Mouse (Mus musculus) stomach, embryonic 16.5 days (tissue): ENCODE data around the gene Tkt. TPM values are rescaled to one million over a fixed set of nuclear protein-coding genes. Genes with fewer than 3 reads are reported as not detected.

Source experiments
- ATAC-seq: fragments of 200-750 bp; cut with Nextera tagmentation; 2 replicates; pipeline ENCODE4 v1.8.0; 2017; ENCODE audit warnings: moderate number of reproducible peaks, moderate TSS enrichment; ENCODE audit not compliant: insufficient read depth, low FRiP score
- H3K27ac ChIP-seq: fragments of 300-500 bp; sonication (generic); 2 replicates; pipeline ENCODE4 v1.5.1; 2014; ENCODE audit warnings: low read length
- H3K27me3 ChIP-seq: fragments of 300-500 bp; sonication (generic); 2 replicates; pipeline ENCODE4 v1.6.1; 2014; ENCODE audit warnings: low read length, control low read depth, mixed read lengths; ENCODE audit not compliant: control insufficient read depth, insufficient read depth
- H3K36me3 ChIP-seq: fragments of 300-500 bp; sonication (generic); 2 replicates; pipeline ENCODE4 v1.6.1; 2014; ENCODE audit warnings: low read length; ENCODE audit not compliant: control insufficient read depth, insufficient read depth
- H3K4me1 ChIP-seq: fragments of 300-500 bp; sonication (generic); 2 replicates; pipeline ENCODE4 v1.6.1; 2014; ENCODE audit warnings: low read length, control low read depth, mixed read lengths; ENCODE audit not compliant: control insufficient read depth, insufficient read depth
- H3K4me2 ChIP-seq: fragments of 300-500 bp; sonication (generic); 2 replicates; pipeline ENCODE4 v1.6.1; 2014; ENCODE audit warnings: low read depth, low read length, mixed read lengths
- H3K4me3 ChIP-seq: fragments of 300-500 bp; sonication (generic); replicated peaks from 2 replicates; pipeline ENCODE4 v1.5.1; 2014; ENCODE audit warnings: mild to moderate bottlenecking, low read length
- H3K9ac ChIP-seq: fragments of 300-500 bp; sonication (generic); 2 replicates; pipeline ENCODE4 v1.6.1; 2014; ENCODE audit warnings: low read length
- H3K9me3 ChIP-seq: fragments of 300-500 bp; sonication (generic); replicated peaks from 2 replicates; pipeline ENCODE4 v1.6.1; 2016; ENCODE audit warnings: low read length, control low read depth; ENCODE audit not compliant: control insufficient read depth
- WGBS: fragments of 180-500 bp; shearing (Covaris S2); extraction: QIAGEN DNeasy Blood & Tissue Kit; methylation state at CpG from one replicate; pipeline ENCODE4 v1.1.7; 2014; 5-methylcytosine and 5-hydroxymethylcytosine counted together
- polyA plus RNA-seq: library from polyadenylated mRNA; unstranded; fragments of >200 nt; fragmentation: Nextera tagmentation; extraction: Ambion mirVana; gene quantifications from 2 replicates; pipeline ENCODE4 v1.2.1, GENCODE M21; 2015

Tkt gene
- polyA plus RNA-seq, 1 experiment from 2014 or later, result 292 TPM

DNA sequence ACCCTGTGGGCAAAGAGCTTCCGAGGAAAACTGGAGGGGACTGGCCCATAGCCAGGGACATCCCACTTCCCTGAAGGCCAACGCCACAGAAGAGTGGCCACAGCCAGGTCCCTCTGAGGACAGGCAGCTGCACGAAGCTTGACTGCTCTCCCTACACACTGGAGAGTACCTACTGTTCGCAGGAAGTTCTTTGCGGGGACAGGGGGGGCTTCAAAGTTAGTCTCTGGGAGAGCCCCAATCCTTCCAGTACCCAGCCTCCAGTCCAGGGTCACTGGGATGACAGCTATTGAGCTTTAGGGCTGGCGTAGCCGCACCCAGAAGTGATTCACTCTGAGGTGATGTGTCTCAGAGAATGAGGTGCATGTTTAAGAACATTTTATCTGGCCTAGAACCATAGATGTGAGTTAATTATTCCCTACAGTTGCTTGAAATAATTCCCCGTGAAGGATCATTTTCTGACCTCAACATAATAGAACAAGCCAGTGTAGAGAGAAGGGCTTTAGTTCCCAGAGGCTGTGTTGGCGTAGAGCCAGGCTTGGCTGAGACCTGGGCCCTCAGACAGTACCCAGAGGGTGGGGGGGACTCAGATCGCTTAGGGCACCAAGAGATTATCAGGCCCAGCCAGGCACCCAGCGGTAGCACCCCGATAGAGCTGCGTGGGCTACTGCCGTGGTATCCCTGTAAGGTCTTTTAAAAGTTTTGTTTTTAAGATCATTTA lies 13.5 kb downstream of the Tkt start:
- 66% methylated on average over 14 of the region's 14 CpGs for WGBS
- Histone ChIP-seq H3K9ac (peak overlapping the region; percentile 7), H3K4me3 (no peak overlapping the region), H3K4me1 (peaks cover 14% of the 10 kb centered on the region), H3K36me3 (peaks cover 41% of the 10 kb centered on the region; the same call in 1 of the 2 replicates), H3K27me3 (no peaks in the 10 kb centered on the region), H3K27ac (peak overlapping the region; percentile 81), H3K4me2 (no peak overlapping the region), H3K9me3 (no peaks in the 10 kb centered on the region)
- ATAC-seq, result peak; percentile 63

DNA sequence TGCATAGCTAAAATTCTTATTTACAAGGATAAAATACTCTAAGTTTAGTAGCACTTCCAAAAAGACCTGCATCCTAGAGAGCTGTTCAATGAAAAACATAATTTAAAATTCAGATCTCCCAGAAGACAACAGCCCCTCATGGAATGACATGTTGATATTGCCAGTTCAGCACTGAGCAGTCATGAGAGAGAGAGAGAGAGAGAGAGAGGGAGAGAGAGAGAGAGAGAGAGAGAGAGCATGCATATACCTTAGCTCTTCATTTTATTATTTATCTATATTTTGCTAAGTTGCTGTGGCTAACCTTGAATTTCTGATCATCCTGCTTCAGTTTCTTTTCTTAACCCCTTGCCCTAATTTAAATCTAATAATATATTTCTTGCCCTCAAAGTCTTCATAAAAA lies 14.2 kb downstream of the Tkt start:
- H3K27ac ChIP-seq, result no peak overlapping the region
- H3K9ac ChIP-seq, result no peak overlapping the region
- peaks cover 43% of the 10 kb centered on the region; the same call in 1 of the 2 replicates for H3K36me3 ChIP-seq
- H3K4me1 ChIP-seq, result peaks cover 14% of the 10 kb centered on the region
- no peak overlapping the region for H3K4me3 ChIP-seq
- no peaks in the 10 kb centered on the region for H3K9me3 ChIP-seq
- ATAC-seq, result no peak
- H3K27me3 ChIP-seq, result no peaks in the 10 kb centered on the region
- no peak overlapping the region for H3K4me2 ChIP-seq

DNA sequence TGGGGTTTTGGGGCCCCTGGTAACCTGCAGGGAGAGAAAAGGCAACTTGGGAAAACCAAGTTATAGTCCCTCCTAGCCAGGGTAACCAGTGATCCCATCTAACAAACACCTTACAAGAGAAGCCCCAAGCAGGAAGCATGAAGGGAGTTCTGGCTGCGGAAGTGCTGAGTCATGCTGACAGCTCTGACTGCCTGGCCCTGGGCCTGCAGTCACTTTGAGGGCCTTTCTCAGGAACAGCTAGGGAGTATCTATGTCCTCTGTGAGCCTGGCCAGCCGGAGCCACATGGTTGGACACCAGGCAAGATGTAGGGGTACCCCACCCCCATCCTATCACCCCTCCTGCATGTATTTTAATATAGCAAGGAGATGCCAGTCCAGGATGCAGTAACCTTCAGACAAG lies 16.3 kb downstream of the Tkt start:
- Histone ChIP-seq H3K9me3 (no peaks in the 10 kb centered on the region), H3K4me2 (no peak overlapping the region), H3K27me3 (no peaks in the 10 kb centered on the region), H3K4me3 (no peak overlapping the region), H3K9ac (no peak overlapping the region), H3K4me1 (peaks cover 6% of the 10 kb centered on the region), H3K36me3 (peaks cover 53% of the 10 kb centered on the region), H3K27ac (no peak overlapping the region)
- 88% methylated on average over 2 of the region's 2 CpGs for WGBS
- no peak for ATAC-seq

DNA sequence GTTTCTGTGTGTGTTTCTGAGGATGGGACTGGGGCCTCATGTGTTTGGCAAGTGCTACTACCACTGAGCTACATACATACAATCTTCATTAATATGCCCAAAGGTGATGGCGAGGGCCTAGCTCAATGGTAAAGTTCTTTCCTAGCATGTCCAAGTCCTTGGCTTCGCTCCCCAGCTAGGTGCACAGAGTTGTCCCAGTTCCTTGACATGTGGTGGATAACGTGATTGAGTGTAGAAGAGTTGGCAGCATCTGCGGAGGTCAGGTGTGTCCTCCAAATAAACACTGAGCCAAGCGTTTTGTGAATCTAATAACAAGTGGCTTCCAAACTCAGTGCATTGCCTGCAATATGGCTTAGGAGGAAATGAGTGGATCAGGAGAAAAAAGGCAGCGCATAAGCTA lies 18.2 kb downstream of the Tkt start:
- WGBS, result 83% methylated on average over 6 of the region's 6 CpGs
- H3K27me3 ChIP-seq, result no peaks in the 10 kb centered on the region
- peaks cover 3% of the 10 kb centered on the region for H3K4me1 ChIP-seq
- H3K9me3 ChIP-seq, result no peaks in the 10 kb centered on the region
- peaks cover 56% of the 10 kb centered on the region for H3K36me3 ChIP-seq
- H3K9ac ChIP-seq, result no peak overlapping the region
- no peak overlapping the region for H3K27ac ChIP-seq
- ATAC-seq, result no peak
- H3K4me2 ChIP-seq, result no peak overlapping the region
- H3K4me3 ChIP-seq, result no peak overlapping the region

DNA sequence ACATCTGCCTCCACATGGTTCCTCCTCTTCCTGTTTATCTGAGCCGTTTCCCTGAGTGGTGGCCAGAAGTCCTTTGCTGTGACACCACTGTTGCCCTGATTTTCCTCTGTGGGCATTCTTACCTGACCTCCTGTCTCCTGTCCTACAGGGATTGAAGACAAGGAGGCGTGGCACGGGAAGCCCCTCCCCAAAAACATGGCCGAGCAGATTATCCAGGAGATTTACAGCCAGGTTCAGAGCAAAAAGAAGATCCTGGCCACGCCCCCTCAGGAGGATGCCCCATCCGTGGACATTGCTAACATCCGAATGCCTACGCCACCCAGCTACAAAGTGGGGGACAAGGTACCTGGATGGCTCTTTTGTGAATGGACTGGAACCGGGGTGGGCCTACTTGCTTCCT lies 19.9 kb downstream of the Tkt start:
- H3K4me2 ChIP-seq, result no peak overlapping the region
- WGBS, result 87% methylated on average over 9 of the region's 9 CpGs

DNA sequence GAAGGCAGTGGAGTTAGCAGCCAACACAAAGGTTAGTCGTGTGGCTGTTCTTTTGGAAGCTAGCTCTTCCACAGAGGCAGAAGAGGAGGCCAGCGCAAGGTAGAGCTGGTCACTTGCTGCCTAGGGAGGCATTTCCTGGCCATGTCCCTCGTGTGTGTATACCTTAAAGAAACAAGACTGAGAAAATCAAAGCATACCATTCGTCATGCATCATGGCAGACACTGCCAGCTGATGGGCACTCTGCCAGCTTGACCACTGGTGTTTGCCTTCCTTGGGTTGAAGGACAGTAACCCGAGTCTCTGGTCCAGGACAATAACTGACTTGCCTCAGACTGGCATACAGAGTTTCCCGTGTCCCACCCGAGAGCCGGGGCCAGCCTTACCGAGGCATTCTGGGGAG lies 22.1 kb downstream of the Tkt start:
- Histone ChIP-seq H3K27ac (no peak overlapping the region), H3K27me3 (no peaks in the 10 kb centered on the region), H3K9me3 (no peaks in the 10 kb centered on the region), H3K4me3 (no peak overlapping the region), H3K36me3 (peaks cover 48% of the 10 kb centered on the region), H3K9ac (no peak overlapping the region), H3K4me2 (no peak overlapping the region), H3K4me1 (no peaks in the 10 kb centered on the region)
- no peak for ATAC-seq
- 77% methylated on average over 9 of the region's 9 CpGs for WGBS

More for the DNA sequence above, 19.9 kb downstream of the Tkt start:
- no peak overlapping the region for H3K27ac ChIP-seq
- peaks cover 60% of the 10 kb centered on the region for H3K36me3 ChIP-seq
- H3K4me3 ChIP-seq, result no peak overlapping the region
- no peaks in the 10 kb centered on the region for H3K4me1 ChIP-seq
- ATAC-seq, result no peak
- H3K9ac ChIP-seq, result no peak overlapping the region
- no peaks in the 10 kb centered on the region for H3K9me3 ChIP-seq
- no peaks in the 10 kb centered on the region for H3K27me3 ChIP-seq

DNA sequence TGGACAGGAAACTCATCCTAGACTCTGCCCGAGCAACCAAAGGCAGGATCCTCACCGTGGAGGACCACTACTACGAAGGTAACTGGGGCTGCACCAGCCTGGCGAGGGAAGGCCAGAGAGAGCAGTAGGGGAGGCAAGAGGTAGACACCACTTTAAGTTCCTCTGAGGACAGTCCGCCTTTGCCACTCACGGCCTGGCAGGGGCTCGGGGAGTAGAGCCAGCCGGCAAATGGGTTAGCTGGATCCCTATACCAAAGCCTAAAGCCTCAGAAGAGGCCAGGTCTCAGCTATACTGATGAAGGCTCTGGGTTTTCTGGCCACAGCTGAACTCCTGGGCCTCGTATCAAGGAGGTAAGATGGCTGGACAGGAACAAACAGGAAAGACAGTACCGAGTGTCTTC lies 24.1 kb downstream of the Tkt start:
- WGBS, result 90% methylated on average over 10 of the region's 10 CpGs
- ATAC-seq, result no peak
- no peak overlapping the region for H3K4me3 ChIP-seq
- H3K9me3 ChIP-seq, result no peaks in the 10 kb centered on the region
- no peak overlapping the region for H3K27ac ChIP-seq
- no peak overlapping the region for H3K4me2 ChIP-seq
- H3K4me1 ChIP-seq, result peaks cover 8% of the 10 kb centered on the region
- no peaks in the 10 kb centered on the region for H3K27me3 ChIP-seq
- peaks cover 30% of the 10 kb centered on the region for H3K36me3 ChIP-seq
- H3K9ac ChIP-seq, result no peak overlapping the region

DNA sequence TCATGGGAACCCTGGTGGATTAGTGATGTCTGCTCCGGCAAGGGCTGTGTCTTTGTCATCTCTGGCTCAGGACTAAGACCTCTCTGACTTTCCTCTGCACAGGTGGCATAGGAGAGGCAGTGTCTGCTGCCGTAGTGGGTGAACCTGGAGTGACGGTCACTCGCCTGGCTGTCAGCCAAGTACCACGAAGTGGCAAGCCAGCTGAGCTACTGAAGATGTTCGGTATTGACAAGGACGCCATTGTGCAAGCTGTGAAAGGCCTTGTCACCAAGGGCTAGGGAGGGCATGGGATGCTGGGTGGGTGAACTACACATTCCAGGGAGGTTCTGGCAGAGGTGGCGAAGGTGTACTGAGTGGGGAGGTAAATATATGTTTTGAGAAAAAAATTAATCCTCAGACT lies 25.1 kb downstream of the Tkt start:
- H3K9ac ChIP-seq, result no peak overlapping the region
- H3K4me3 ChIP-seq, result no peak overlapping the region
- no peak for ATAC-seq
- H3K27ac ChIP-seq, result no peak overlapping the region
- H3K4me1 ChIP-seq, result peaks cover 12% of the 10 kb centered on the region
- H3K4me2 ChIP-seq, result no peak overlapping the region
- peaks cover 23% of the 10 kb centered on the region for H3K36me3 ChIP-seq
- 65% methylated on average over 8 of the region's 8 CpGs for WGBS
- no peaks in the 10 kb centered on the region for H3K27me3 ChIP-seq
- no peaks in the 10 kb centered on the region for H3K9me3 ChIP-seq

DNA sequence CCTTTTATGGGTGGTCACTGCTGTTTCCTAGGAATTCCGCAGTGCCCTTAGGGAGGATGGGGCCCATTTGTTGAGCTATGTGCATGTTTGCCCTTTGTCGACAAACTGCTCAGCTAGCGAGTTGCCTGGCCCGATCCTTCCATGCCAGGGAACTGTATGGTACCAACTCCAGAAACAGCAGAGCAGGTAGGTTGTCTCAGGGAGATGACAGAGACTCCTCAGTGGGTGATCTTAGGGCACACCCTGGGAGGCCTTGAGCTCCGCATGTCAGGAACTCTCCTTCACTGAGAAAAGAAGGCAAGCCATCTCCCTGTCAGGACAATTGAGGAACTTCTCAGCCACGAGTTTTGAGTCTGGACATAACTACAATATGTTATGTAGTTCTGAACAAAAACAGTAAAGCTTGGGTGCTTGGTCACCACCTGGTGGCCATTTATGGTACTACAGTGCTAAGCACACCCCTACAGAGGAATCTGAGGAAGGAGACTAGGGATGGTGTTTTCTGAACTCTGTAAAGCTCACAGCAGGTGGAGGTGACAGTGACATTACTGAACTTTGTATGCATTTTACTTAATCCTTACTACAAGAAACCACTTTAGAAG lies 25.9 kb downstream of the Tkt start:
- H3K36me3 ChIP-seq, result peaks cover 15% of the 10 kb centered on the region
- WGBS, result 55% methylated on average over 6 of the region's 6 CpGs
- no peak overlapping the region for H3K27ac ChIP-seq
- no peaks in the 10 kb centered on the region for H3K27me3 ChIP-seq
- no peak overlapping the region for H3K4me3 ChIP-seq
- H3K4me2 ChIP-seq, result no peak overlapping the region
- no peak overlapping the region for H3K9ac ChIP-seq
- peaks cover 12% of the 10 kb centered on the region for H3K4me1 ChIP-seq
- H3K9me3 ChIP-seq, result no peaks in the 10 kb centered on the region
- ATAC-seq, result peak; percentile 38; the same call in 1 of the 2 replicates
